Mouse (Mus musculus): Measurements from ENCODE around the gene Lhfpl3.
"Not testable (repeated sequence)": the region's sequence is repeated elsewhere in the genome, so short reads cannot be mapped to it uniquely, and the experiment has no call there.

DNA sequence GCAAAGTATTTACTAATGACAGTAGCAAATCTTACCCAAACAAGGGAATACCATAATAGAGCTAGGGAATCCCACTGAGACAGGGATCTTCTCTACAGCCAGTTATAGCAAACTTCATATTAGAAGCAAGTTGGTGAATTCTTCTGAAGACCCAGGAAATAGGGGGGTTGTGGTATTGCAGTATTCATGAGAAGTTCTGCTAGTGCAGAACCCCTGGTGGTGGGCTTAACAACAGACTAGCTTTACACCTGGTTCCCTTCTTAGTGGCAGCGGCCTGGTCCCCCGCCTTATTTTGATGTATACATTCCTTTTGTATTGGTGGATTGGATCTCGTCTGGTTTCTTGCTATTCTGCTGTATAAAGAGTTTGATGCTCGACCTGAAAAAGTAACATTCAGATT lies 39.6 kb upstream of the Lhfpl3 start:
- not testable (repeated sequence) for TF ChIP-seq CTCF (IDR thresholded peaks at IDR 0.05; ENCODE audit: borderline replicate concordance, extremely low read depth, insufficient read depth, insufficient read length); POLR2A (IDR thresholded peaks at IDR 0.05; ENCODE audit: borderline replicate concordance, extremely low read depth, insufficient read depth, insufficient read length, poor library complexity, severe bottlenecking)

Measured in brain, embryonic 14.5 days (tissue).